Mouse (Mus musculus): ENCODE results near the gene Daam1. TPM values are rescaled to one million over a fixed set of nuclear protein-coding genes. Genes with fewer than 3 reads are reported as not detected.

Gene Daam1
- polyA plus RNA-seq, 2 experiments from 2014 or later: 1.9 to 2.0 TPM

- no peak for ATAC-seq
These were observed 141.9 kb downstream of the Daam1 start for GRCm38 (mm10) chr12:71972619-71973266.

DNA sequence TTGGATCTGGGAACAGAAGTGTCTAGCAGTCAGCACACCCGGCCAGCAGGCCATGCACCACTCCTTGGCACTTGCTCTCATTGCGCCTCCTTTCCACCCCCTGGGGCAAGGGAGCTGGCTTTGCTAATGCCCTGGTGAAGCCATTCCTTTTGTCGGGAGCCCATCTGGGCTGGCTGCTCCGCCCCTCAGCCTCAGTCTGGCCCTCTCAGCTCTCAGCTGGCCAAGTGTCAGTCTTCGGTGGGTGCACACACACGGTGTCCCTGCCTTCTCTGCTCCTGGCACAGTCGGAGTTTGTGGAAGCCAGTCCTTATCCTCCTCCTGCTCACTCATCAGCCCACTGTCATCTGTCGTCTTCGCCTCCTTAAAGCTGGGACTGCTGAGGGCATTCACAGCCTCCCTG, 142.7 kb downstream of the Daam1 start:
- ATAC-seq: no peak

DNA sequence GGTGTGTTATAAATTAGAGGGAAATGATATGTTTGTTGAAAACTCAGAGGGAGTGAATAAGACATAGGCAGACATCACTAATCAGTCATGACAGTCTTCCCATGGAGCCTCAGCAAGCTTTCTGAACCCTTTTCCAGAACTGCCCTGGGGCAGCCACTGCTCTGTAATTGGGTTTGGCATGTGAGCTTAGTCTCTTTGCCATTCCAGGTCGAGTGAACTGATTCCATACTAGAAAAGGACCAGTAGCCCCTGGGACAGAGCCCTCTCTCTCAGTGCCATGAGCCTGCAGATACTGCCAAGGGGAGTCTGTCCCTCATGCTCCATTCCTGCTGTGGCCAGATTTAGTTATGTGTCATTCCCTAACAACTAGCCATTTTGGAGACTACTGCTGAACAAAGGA, 144.7 kb downstream of the Daam1 start:
- ATAC-seq: no peak

DNA sequence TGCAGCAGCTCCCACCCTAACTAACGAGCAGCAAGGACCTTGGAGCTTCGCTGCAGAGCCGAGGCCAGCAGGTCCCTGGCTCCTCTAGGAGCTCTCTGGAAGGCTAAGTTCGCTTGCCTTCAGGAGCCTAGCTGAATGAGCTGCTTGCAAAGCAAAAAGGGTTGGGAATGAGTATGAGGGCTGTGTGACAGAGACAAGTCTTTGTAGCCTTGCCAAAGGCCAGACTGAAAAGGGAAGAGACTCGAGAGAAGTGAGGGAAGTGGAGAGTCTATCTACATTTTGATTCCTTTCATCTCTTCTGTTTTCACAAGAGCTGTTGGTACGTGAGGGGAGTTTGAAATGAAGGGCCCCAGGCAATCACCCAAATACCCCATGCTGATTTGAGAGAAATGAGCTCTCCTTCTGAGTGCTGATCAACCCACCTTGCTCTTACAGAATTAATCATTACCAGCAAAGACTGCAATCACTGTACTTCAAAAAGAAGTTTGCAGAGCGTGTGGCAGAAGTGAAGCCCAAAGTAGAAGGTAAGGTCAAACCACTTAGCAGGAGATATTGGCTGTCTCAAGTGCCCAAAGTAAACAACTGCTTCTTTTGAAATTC, 145.6 kb downstream of the Daam1 start:
- ATAC-seq: no peak

DNA sequence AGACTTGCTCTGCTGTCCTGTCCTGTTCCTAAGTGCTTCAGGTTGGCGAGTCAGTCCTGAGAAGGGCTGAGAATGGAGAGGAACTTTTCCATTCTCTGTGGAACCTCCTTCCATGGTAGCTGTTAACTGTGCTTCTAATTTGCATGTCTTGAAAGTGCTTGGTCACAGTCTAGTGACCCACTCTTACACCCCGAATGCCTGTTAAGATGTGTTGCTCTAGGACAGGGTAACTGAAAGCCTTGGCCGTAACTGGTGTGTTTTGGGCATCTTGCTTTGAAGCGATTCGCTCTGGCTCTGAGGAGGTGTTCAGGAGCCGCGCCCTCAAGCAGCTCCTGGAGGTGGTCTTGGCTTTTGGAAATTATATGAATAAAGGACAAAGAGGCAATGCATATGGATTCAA, 146.5 kb downstream of the Daam1 start:
- ATAC-seq: no peak

- no peak for ATAC-seq
These were observed 147.9 kb downstream of the Daam1 start for GRCm38 (mm10) chr12:71978513-71979352.

DNA sequence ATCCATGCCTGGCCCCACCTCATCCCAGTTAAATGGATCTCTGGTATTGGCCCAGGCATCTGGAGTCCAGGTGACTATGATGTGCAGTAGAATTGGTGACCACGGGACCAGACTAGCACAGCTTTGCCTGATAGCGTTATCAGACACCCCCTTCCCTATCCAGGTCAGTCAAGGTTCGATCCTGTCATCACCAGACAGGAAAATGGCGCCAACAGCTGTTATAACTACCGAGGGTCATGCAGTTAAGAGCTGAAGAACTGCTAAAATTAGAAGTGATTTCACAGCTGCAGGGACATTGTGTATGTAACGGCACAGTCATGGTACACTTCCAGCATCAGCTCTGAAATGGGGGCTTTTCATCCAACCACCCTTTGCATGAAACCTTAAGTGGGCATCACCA, 149.3 kb downstream of the Daam1 start:
- no peak for ATAC-seq

GRCm38 (mm10) chr12:71980746-71981145, 149.9 kb downstream of the Daam1 start:
- ATAC-seq: no peak

GRCm38 (mm10) chr12:71981250-71981649, 150.4 kb downstream of the Daam1 start:
- ATAC-seq: no peak

- no peak for ATAC-seq
These were observed 150.9 kb downstream of the Daam1 start for GRCm38 (mm10) chr12:71981791-71982190.

DNA sequence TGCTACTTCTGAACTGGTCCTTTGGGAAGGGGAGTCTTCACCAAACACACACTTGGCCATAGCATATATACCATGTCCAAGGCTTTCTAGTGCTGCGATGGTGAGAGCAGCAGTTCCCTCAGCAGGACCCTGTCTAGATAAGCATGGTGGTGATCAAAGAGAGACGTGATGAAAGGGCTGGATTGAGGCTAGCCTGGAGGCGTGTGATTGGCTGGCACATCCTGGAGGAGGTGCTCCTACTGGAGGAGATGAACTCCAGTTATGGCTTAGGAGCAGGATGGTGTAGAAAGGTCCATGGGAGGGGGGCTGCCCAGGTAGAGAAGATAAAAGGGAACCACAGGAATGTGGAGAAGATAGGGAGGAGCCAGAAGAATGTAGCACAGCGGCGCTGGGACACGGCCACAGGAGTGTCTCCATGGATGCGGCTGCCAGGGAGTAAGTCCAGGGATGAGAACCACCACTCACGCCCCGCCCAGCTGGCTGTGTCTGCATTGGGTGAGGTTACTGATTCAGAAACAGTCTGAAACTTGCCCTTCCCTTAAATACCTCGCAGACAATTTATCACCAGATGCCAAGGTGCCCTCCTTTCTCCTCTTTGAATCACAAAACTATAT, 152.3 kb downstream of the Daam1 start:
- ATAC-seq: no peak

DNA sequence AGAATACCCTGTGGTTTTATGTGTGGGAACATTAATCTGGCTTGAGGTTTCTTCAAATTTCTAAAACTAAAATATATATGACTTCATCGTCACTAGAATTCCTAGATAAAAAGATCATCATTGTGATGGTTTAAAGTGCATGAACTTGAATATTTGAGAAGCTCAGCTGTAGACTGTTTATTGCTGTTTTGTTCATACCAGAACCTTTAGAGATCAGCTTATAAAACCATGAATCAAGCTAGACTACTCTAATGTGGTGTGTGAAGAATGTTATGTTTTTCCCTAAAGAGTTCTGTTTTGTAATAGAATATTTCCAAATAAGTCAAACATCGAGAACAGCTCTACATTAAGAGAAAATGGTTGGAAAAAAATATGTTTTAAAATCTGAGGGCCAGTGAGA, 156.3 kb downstream of the Daam1 start:
- ATAC-seq: no peak

GRCm38 (mm10) chr12:71987885-71988284, 157.0 kb downstream of the Daam1 start:
- ATAC-seq: no peak

GRCm38 (mm10) chr12:71989596-71989995, 158.7 kb downstream of the Daam1 start:
- no peak for ATAC-seq

DNA sequence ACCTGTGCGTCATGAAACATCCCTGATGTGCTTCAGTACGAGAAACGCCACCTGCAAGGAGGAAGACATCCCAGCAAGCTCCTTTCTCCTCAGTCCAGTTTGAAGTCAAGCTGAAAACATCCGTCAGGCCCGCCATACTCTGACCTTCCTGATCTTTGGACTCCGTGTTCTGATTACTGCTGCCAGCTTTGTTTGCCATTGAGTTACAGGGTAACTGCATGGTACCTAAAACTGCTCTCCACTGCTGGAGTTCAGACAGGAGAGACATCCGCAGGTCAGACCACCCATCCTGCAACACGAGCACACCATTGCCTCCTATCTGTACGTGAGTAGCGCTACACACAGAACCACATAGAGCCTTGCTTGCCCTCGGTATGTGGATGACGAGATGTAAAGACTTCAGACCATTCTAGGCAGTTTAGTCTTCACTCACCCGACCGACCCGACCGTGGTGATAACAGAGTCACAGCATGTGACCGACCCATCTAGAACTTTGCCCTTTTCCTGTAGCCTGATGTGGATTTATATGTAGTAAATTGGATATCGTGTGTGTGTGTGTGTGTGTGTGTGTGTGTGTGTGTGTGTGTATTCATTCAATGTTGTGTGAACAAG, 161.8 kb downstream of the Daam1 start:
- no peak for ATAC-seq

GRCm38 (mm10) chr12:71995831-71996230, 165.0 kb downstream of the Daam1 start:
- ATAC-seq: no peak

- no peak for ATAC-seq
These were observed 166.0 kb downstream of the Daam1 start for GRCm38 (mm10) chr12:71996920-71997319.

GRCm38 (mm10) chr12:71997364-71997763, 166.5 kb downstream of the Daam1 start:
- no peak for ATAC-seq

DNA sequence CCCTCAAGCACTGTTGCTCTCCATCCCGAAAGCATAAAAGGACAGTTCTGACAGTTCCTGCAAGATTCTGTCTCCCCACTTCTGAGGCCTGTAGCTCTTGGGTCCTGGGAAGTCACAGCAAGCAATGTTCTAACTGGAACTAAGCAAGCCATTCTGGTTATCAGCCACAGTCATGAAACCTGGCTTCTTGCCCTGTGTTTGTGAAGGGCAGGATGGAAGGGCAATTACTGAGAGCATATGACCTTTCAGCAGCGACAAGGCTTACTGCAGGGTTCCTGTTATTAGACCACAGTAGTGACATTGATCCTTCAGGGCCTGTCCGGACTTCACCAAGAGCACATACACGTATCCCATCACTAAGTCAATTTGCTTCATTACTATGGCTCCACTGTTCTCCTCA, 167.8 kb downstream of the Daam1 start:
- no peak for ATAC-seq

- no peak for ATAC-seq
These were observed 168.8 kb downstream of the Daam1 start for GRCm38 (mm10) chr12:71999671-72000070.

- ATAC-seq: no peak
These were observed 170.9 kb downstream of the Daam1 start for GRCm38 (mm10) chr12:72001811-72002210.

GRCm38 (mm10) chr12:72005307-72005706, 174.4 kb downstream of the Daam1 start:
- no peak for ATAC-seq

DNA sequence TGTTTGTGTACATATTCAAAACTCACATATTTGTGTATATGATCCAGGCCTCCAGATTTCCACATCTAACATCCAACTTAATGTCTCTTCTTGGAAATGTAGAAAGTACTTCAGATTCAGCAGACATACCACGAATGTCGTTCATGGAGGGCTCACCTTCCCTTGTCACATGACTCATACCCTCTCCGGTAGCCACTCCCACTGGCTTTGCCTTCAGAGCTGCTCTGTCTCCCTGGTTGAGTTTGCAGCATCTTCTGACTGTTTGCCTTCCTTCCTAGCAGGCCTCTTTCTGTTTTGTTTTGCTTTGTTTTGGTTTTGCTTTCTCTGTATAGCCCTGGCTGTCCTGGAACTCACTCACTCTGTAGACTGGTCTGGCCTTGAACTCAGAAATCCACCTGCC, 176.8 kb downstream of the Daam1 start:
- ATAC-seq: no peak

Measured in activated CD4-positive, CD25-positive, alpha-beta regulatory T cell, adult 4 months (primary cell).